Mouse (Mus musculus) hindbrain, embryonic 15.5 days (tissue): ENCODE measurements around the gene Bap1. TPM values are rescaled to one million over a fixed set of nuclear protein-coding genes. Genes with fewer than 3 reads are reported as not detected.
A peak's percentile ranks its signal among the peaks of the same experiment; 100 is the strongest.

Experiments used
- ATAC-seq: fragments of 200-750 bp; cut with Nextera tagmentation; 2 replicates; pipeline ENCODE4 v1.8.0; 2017; ENCODE audit warnings: low read depth, moderate number of reproducible peaks, moderate TSS enrichment; ENCODE audit not compliant: low FRiP score
- H3K27ac ChIP-seq: fragments of 300-500 bp; sonication (generic); replicated peaks from 2 replicates; pipeline ENCODE4 v1.5.1; 2015; ENCODE audit warnings: mild to moderate bottlenecking, inconsistent platforms
- H3K27me3 ChIP-seq: fragments of 300-500 bp; sonication (generic); 2 replicates; pipeline ENCODE4 v1.6.1; 2015; ENCODE audit warnings: control low read depth, inconsistent platforms
- H3K36me3 ChIP-seq: fragments of 300-500 bp; sonication (generic); 2 replicates; pipeline ENCODE4 v1.6.1; 2015; ENCODE audit warnings: control low read depth, inconsistent platforms
- H3K4me1 ChIP-seq: fragments of 300-500 bp; sonication (generic); replicated peaks from 2 replicates; pipeline ENCODE4 v1.6.1; 2015; ENCODE audit warnings: control low read depth, inconsistent platforms
- H3K4me2 ChIP-seq: fragments of 300-500 bp; sonication (generic); 2 replicates; pipeline ENCODE4 v1.6.1; 2015; ENCODE audit warnings: moderate library complexity, mild to moderate bottlenecking, inconsistent platforms
- H3K4me3 ChIP-seq: fragments of 300-500 bp; sonication (generic); 2 replicates; pipeline ENCODE4 v1.5.1; 2015; ENCODE audit warnings: mild to moderate bottlenecking, inconsistent platforms
- H3K9ac ChIP-seq: fragments of 300-500 bp; sonication (generic); 2 replicates; pipeline ENCODE4 v1.6.1; 2015; ENCODE audit warnings: inconsistent platforms
- H3K9me3 ChIP-seq: fragments of 300-500 bp; sonication (generic); 2 replicates; pipeline ENCODE4 v1.6.1; 2016; ENCODE audit warnings: control low read depth, inconsistent platforms
- WGBS: fragments of 180-500 bp; shearing (Covaris S2); methylation state at CpG from one replicate; pipeline ENCODE4 v1.1.7; 2015; 5-methylcytosine and 5-hydroxymethylcytosine counted together
- polyA plus RNA-seq: library from polyadenylated mRNA; unstranded; fragments of >200 nt; fragmentation: Nextera tagmentation; extraction: Ambion mirVana; gene quantifications from 2 replicates; pipeline ENCODE4 v1.2.1, GENCODE M21; 2015

The Bap1 gene
- polyA plus RNA-seq, 1 experiment from 2014 or later, result 113 TPM

DNA sequence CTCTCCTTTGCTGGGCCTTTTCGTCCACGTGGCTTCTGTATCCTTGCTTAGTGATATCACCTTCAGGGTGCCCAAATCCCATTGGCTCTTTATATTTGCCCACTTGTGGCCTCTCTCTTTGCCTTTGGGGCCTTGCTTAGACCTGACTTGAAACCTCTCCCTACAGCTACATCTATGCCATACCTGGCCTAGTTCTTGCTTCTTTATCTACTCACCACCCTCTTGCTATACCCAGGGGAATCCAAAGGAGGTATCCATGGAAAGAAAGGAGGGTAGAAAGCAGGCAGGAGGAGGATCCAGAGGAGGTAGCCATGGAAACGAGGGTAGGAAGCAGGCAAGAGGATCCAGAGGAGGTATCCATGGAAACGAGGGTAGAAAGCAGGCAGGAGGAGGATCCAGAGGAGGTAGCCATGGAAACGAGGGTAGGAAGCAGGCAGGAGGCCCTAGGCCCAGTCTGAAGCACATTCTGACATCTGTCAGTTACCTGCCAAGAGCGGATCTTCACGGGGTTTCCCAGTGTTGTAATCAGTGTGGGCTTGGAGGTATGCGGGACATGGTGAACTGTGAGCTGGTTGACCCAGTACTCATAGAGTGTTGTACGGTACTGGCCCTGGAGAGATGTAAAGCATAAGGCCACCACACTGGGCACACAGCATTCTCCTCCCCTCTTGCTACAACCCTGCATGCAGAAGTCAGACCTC lies 17.2 kb downstream of the Bap1 start:
- Histone ChIP-seq H3K27ac (peak overlapping the region; percentile 79), H3K36me3 (no peaks in the 10 kb centered on the region), H3K9ac (no peak overlapping the region), H3K9me3 (no peaks in the 10 kb centered on the region), H3K4me1 (peaks cover 27% of the 10 kb centered on the region), H3K4me3 (no peak overlapping the region), H3K27me3 (no peaks in the 10 kb centered on the region), H3K4me2 (peak overlapping the region; percentile 52)
- 26% methylated on average over 9 of the region's 9 CpGs for WGBS
- ATAC-seq, result peak; percentile 73

DNA sequence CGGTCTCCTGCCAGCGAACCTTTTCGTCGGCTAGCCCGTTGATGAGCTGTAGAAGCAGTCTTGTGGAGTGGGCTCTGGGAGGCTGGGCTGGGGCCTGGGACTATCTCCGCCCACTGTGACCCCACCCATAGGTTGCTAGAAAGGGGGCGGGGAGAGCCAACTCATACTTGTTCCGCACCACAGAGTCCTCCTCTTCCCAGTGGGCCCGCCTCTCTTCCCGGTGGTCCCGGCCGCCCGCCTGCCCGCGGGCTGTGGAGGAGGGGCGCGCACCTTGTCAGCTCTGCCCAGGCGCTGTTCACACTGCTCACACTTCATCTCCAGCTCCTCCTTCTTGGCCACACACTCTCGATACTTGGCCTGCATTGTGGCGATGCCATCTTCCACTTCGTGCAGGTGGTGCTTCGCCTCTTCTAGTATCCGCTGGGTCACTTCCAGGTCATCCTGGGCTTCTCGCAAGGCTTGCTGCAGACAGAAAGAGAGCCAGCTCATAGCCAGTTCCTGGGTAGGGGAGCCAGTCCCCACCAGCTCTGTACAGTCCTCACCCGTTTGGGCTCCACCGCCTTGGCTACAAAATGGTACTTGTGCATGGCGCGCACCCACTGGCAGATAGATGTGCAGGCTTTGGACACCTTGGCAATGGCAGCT lies 18.3 kb downstream of the Bap1 start:
- Histone ChIP-seq H3K27ac (peak overlapping the region; percentile 79), H3K4me3 (peak overlapping the region; percentile 20), H3K4me1 (peaks cover 27% of the 10 kb centered on the region), H3K9me3 (no peaks in the 10 kb centered on the region), H3K4me2 (peak overlapping the region; percentile 52), H3K27me3 (no peaks in the 10 kb centered on the region), H3K36me3 (no peaks in the 10 kb centered on the region), H3K9ac (no peak overlapping the region)
- WGBS, result 14% methylated on average over 26 of the region's 28 CpGs
- ATAC-seq, result peak; percentile 73

DNA sequence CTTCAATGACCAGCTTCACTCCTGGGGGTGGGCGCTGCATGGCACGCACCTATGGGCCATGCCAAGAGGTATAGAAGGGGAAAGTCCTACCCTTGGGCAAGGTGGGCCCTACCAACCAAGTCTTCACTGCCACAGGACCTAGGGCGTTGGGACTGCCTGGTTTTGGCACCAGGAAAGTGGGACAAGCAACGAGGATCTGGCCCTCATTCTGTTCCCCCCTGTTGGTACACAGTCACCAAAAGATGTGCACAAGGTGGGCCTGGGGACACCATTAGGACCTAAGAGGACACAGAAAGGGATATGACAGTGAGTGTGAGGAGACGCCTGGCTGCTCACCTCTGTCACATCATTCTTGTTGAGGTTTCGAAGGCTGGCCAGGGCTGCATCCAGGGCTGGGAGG lies 19.9 kb downstream of the Bap1 start:
- no peak overlapping the region for H3K27ac ChIP-seq
- H3K4me1 ChIP-seq, result peaks cover 27% of the 10 kb centered on the region
- no peak for ATAC-seq
- no peaks in the 10 kb centered on the region for H3K9me3 ChIP-seq
- H3K27me3 ChIP-seq, result no peaks in the 10 kb centered on the region
- no peak overlapping the region for H3K4me2 ChIP-seq
- 91% methylated on average over 6 of the region's 6 CpGs for WGBS
- no peak overlapping the region for H3K9ac ChIP-seq
- H3K4me3 ChIP-seq, result no peak overlapping the region
- H3K36me3 ChIP-seq, result no peaks in the 10 kb centered on the region

DNA sequence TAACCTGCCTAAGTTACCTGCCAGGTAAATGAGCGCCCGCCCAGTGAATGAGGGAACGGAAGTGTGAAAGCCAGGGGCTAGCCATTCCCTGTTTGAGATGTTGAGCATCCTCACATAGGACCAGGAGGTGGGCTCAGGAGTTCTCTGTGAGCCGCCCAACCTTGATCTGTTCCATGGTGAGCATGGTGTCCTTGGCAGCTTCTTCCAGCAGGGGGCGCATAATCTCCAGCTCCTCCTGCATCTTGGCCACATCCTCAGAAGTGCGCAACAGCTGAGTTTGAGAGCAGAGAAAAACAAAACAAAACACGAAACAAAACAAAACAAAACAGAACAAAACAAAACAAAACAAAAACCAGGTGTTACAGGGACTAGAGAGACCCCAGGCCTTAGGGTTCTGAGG lies 20.9 kb downstream of the Bap1 start:
- Histone ChIP-seq H3K9me3 (no peaks in the 10 kb centered on the region), H3K9ac (no peak overlapping the region), H3K27me3 (no peaks in the 10 kb centered on the region), H3K27ac (no peak overlapping the region), H3K36me3 (no peaks in the 10 kb centered on the region), H3K4me3 (no peak overlapping the region), H3K4me2 (no peak overlapping the region), H3K4me1 (peaks cover 27% of the 10 kb centered on the region)
- ATAC-seq, result no peak
- WGBS, result 25% methylated on average over 7 of the region's 7 CpGs

DNA sequence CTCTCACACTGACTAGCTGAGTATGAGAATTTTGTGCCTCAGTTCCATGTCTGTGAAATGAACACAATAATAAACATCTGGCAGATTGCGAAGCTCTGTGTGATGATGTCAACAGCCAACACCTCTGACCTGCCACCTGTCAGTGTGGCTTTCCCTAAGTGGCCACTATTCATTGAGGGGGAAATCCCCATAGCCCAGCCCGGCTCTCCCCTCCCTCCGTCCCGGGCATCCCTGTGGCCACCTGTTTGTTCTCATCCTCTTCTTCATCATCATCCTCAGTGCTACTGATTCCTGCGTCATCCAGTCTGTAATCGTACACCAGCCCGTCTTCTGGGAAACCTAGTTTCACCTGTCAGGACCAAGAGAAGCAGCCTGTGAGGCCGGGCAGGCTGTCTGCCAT lies 34.5 kb downstream of the Bap1 start:
- no peak for ATAC-seq
- Histone ChIP-seq H3K4me1 (no peaks in the 10 kb centered on the region), H3K9me3 (no peaks in the 10 kb centered on the region), H3K27ac (no peak overlapping the region), H3K9ac (no peak overlapping the region), H3K36me3 (no peaks in the 10 kb centered on the region), H3K4me3 (no peak overlapping the region), H3K27me3 (no peaks in the 10 kb centered on the region), H3K4me2 (no peak overlapping the region)
- 88% methylated on average over 8 of the region's 8 CpGs for WGBS

Other genes with a start within 250 kb of the Bap1 start
- gene Spcs1, start 249.8 kb upstream of the Bap1 start, polyA plus RNA-seq, result 323 and 340 TPM in 2 replicates
- 117 and 124 TPM in 2 replicates for gene Pbrm1, start 232.3 kb upstream of the Bap1 start, polyA plus RNA-seq
- gene Gnl3, start 232.3 kb upstream of the Bap1 start, polyA plus RNA-seq, result 49.0 and 51.8 TPM in 2 replicates
- 59.3 and 61.1 TPM in 2 replicates for gene Smim4, start 122.5 kb upstream of the Bap1 start, polyA plus RNA-seq
- 269 and 270 TPM in 2 replicates for gene Nt5dc2, start 120.4 kb upstream of the Bap1 start, polyA plus RNA-seq
- gene Stab1, start 82.8 kb upstream of the Bap1 start, polyA plus RNA-seq, result 20.9 and 22.4 TPM in 2 replicates
- 3.5 and 4.0 TPM in 2 replicates for gene Tnnc1, start 43.1 kb upstream of the Bap1 start, polyA plus RNA-seq
- 365 and 382 TPM in 2 replicates for gene Nisch, start 34.5 kb upstream of the Bap1 start, polyA plus RNA-seq
- gene Sema3g, start 33.6 kb upstream of the Bap1 start, polyA plus RNA-seq, result 0.60 and 0.80 TPM in 2 replicates
- gene Phf7, start 133 bp upstream of the Bap1 start, polyA plus RNA-seq, result 8.9 and 9.4 TPM in 2 replicates
- gene Dnah1, start 72.4 kb downstream of the Bap1 start, polyA plus RNA-seq, result 4.4 and 4.6 TPM in 2 replicates
- 80.2 and 83.1 TPM in 2 replicates for gene Capn7, start 85.2 kb downstream of the Bap1 start, polyA plus RNA-seq
- gene Sh3bp5, start 184.6 kb downstream of the Bap1 start, polyA plus RNA-seq, result 131 and 144 TPM in 2 replicates
- 8.1 and 9.8 TPM in 2 replicates for gene Eaf1, start 242.9 kb downstream of the Bap1 start, polyA plus RNA-seq
- gene Mettl6, start 243.6 kb downstream of the Bap1 start, polyA plus RNA-seq, result 37.9 and 43.9 TPM in 2 replicates